Mouse (Mus musculus) spleen, postnatal 10 days (tissue): ENCODE results near the gene Xrn1.
"Not testable (repeated sequence)": the region's sequence is repeated elsewhere in the genome, so short reads cannot be mapped to it uniquely, and the experiment has no call there.

Experiments used
- DNase-seq, 2 experiments: peaks; one replicate each; pipeline ENCODE4 v3.0.0; 2021 to 2022; ENCODE audit warnings: low spot score in 2 of 2

Gene Xrn1

GRCm38 (mm10) chr9:96051501-96051900, 96.9 kb downstream of the Xrn1 start:
- DNase-seq, result no peak

GRCm38 (mm10) chr9:96054878-96055277, 100.3 kb downstream of the Xrn1 start:
- DNase-seq, result no peak

GRCm38 (mm10) chr9:96056417-96057223, 102.1 kb downstream of the Xrn1 start:
- DNase-seq, result peak in 1 of 2 experiments; percentile 20

GRCm38 (mm10) chr9:96063083-96063802, 108.7 kb downstream of the Xrn1 start:
- no peak for DNase-seq

GRCm38 (mm10) chr9:96063803-96064475, 109.4 kb downstream of the Xrn1 start:
- DNase-seq, result no peak

- DNase-seq, result no peak
Observed at GRCm38 (mm10) chr9:96067507-96067906, 112.9 kb downstream of the Xrn1 start.

GRCm38 (mm10) chr9:96078752-96079315, 124.3 kb downstream of the Xrn1 start:
- DNase-seq, result no peak

- DNase-seq, result no peak
Observed at GRCm38 (mm10) chr9:96085293-96085692, 130.7 kb downstream of the Xrn1 start.

- no peak for DNase-seq
Observed at GRCm38 (mm10) chr9:96087671-96088070, 133.1 kb downstream of the Xrn1 start.

- DNase-seq, result not testable (repeated sequence)
Observed at GRCm38 (mm10) chr9:96088456-96088855, 133.9 kb downstream of the Xrn1 start.

- not testable (repeated sequence) for DNase-seq
Observed at GRCm38 (mm10) chr9:96092637-96093036, 138.1 kb downstream of the Xrn1 start.

GRCm38 (mm10) chr9:96093221-96093620, 138.7 kb downstream of the Xrn1 start:
- DNase-seq, result no peak

- DNase-seq, result no peak
Observed at GRCm38 (mm10) chr9:96094341-96094740, 139.8 kb downstream of the Xrn1 start.

- DNase-seq, result peak in 1 of 2 experiments; percentile 16
Observed at GRCm38 (mm10) chr9:96095192-96095591, 140.6 kb downstream of the Xrn1 start.

GRCm38 (mm10) chr9:96102846-96103245, 148.3 kb downstream of the Xrn1 start:
- DNase-seq, result no peak
